Mouse (Mus musculus) forebrain, embryonic 10.5 days (tissue): ENCODE measurements around the gene Gm10031. TPM values are rescaled to one million over a fixed set of nuclear protein-coding genes. Genes with fewer than 3 reads are reported as not detected.
A peak's percentile ranks its signal among the peaks of the same experiment; 100 is the strongest.

Experiments used
- DNase-seq: peaks from one replicate; pipeline ENCODE4 v3.0.0-alpha.2; 2017; ENCODE audit warnings: low spot score; ENCODE audit errors: extremely low spot score
- H3K27ac ChIP-seq: fragments of 300-500 bp; sonication (generic); 2 replicates; pipeline ENCODE4 v1.5.1; 2016; ENCODE audit warnings: mild to moderate bottlenecking
- H3K27me3 ChIP-seq: fragments of 300-500 bp; sonication (generic); 2 replicates; pipeline ENCODE4 v1.6.1; 2016; ENCODE audit warnings: mild to moderate bottlenecking; ENCODE audit not compliant: poor library complexity, severe bottlenecking
- H3K36me3 ChIP-seq: fragments of 300-500 bp; sonication (generic); replicated peaks from 2 replicates; pipeline ENCODE4 v1.6.1; 2016; ENCODE audit warnings: mild to moderate bottlenecking, moderate library complexity
- H3K4me1 ChIP-seq: fragments of 300-500 bp; sonication (generic); 2 replicates; pipeline ENCODE4 v1.6.1; 2016
- H3K4me3 ChIP-seq: fragments of 300-500 bp; sonication (generic); 2 replicates; pipeline ENCODE4 v1.5.1; 2016; ENCODE audit warnings: mild to moderate bottlenecking, moderate library complexity
- H3K9me3 ChIP-seq: fragments of 300-500 bp; sonication (generic); 2 replicates; pipeline ENCODE4 v1.6.1; 2016; ENCODE audit warnings: mild to moderate bottlenecking, moderate library complexity
- WGBS: fragments of 180-500 bp; shearing (Covaris S2); methylation state at CpG from one replicate; pipeline ENCODE4 v1.1.7; 2016; 5-methylcytosine and 5-hydroxymethylcytosine counted together
- polyA plus RNA-seq: library from polyadenylated mRNA; unstranded; fragments of >200 nt; fragmentation: Nextera tagmentation; extraction: Ambion mirVana; gene quantifications from 2 replicates; pipeline ENCODE4 v1.2.1, GENCODE M21; 2016

Gene Gm10031
- polyA plus RNA-seq, 1 experiment from 2014 or later = 0.56 TPM

- under 1% methylated on average over 62 of the region's 66 CpGs for WGBS
- Histone ChIP-seq H3K27me3 (no peaks in the 10 kb centered on the region; the same call in 1 of the 2 replicates), H3K4me1 (peaks cover 20% of the 10 kb centered on the region), H3K27ac (peak overlapping the region; percentile 100), H3K36me3 (peaks cover 3% of the 10 kb centered on the region; the same call in 1 of the 2 replicates), H3K4me3 (peak overlapping the region; percentile 98), H3K9me3 (no peaks in the 10 kb centered on the region)
- DNase-seq = peak; percentile 64
Measured at GRCm38 (mm10) chr1:156558950-156559640, 35.3 kb downstream of the Gm10031 start.

GRCm38 (mm10) chr1:156559641-156560020, 35.8 kb downstream of the Gm10031 start:
- H3K27me3 ChIP-seq = no peaks in the 10 kb centered on the region; the same call in 1 of the 2 replicates
- DNase-seq = no peak
- peak overlapping the region; percentile 98 for H3K4me3 ChIP-seq
- peaks cover 20% of the 10 kb centered on the region for H3K4me1 ChIP-seq
- 27% methylated on average over 8 of the region's 8 CpGs for WGBS
- no peaks in the 10 kb centered on the region for H3K9me3 ChIP-seq
- peaks cover 3% of the 10 kb centered on the region; the same call in 1 of the 2 replicates for H3K36me3 ChIP-seq
- peak overlapping the region; percentile 100 for H3K27ac ChIP-seq

GRCm38 (mm10) chr1:156560500-156560899, 36.7 kb downstream of the Gm10031 start:
- Histone ChIP-seq H3K4me1 (peaks cover 20% of the 10 kb centered on the region), H3K9me3 (no peaks in the 10 kb centered on the region), H3K27me3 (no peaks in the 10 kb centered on the region; the same call in 1 of the 2 replicates), H3K36me3 (peaks cover 11% of the 10 kb centered on the region), H3K4me3 (peak overlapping the region; percentile 98), H3K27ac (no peak overlapping the region)
- 94% methylated on average over 9 of the region's 9 CpGs for WGBS
- DNase-seq = no peak

GRCm38 (mm10) chr1:156565328-156565727, 41.5 kb downstream of the Gm10031 start:
- no peaks in the 10 kb centered on the region for H3K27me3 ChIP-seq
- no peaks in the 10 kb centered on the region for H3K9me3 ChIP-seq
- H3K4me1 ChIP-seq = peaks cover 4% of the 10 kb centered on the region
- H3K27ac ChIP-seq = no peak overlapping the region
- no peak overlapping the region for H3K4me3 ChIP-seq
- 82% methylated on average over 2 of the region's 2 CpGs for WGBS
- peaks cover 17% of the 10 kb centered on the region for H3K36me3 ChIP-seq
- no peak for DNase-seq

GRCm38 (mm10) chr1:156566132-156566531, 42.3 kb downstream of the Gm10031 start:
- no peaks in the 10 kb centered on the region for H3K4me1 ChIP-seq
- DNase-seq = no peak
- no peak overlapping the region for H3K4me3 ChIP-seq
- H3K36me3 ChIP-seq = peaks cover 17% of the 10 kb centered on the region
- 96% methylated on average over 3 of the region's 3 CpGs for WGBS
- no peak overlapping the region for H3K27ac ChIP-seq
- H3K9me3 ChIP-seq = no peaks in the 10 kb centered on the region
- H3K27me3 ChIP-seq = no peaks in the 10 kb centered on the region

GRCm38 (mm10) chr1:156569615-156570014, 45.8 kb downstream of the Gm10031 start:
- Histone ChIP-seq H3K36me3 (peaks cover 15% of the 10 kb centered on the region), H3K4me1 (no peaks in the 10 kb centered on the region), H3K27me3 (no peaks in the 10 kb centered on the region), H3K27ac (no peak overlapping the region), H3K9me3 (no peaks in the 10 kb centered on the region), H3K4me3 (no peak overlapping the region)
- WGBS = 88% methylated on average over 4 of the region's 4 CpGs
- DNase-seq = no peak

- DNase-seq = no peak
- H3K36me3 ChIP-seq = no peaks in the 10 kb centered on the region
- H3K9me3 ChIP-seq = no peaks in the 10 kb centered on the region
- no peak overlapping the region for H3K4me3 ChIP-seq
- no peaks in the 10 kb centered on the region for H3K4me1 ChIP-seq
- no peak overlapping the region for H3K27ac ChIP-seq
- no peaks in the 10 kb centered on the region for H3K27me3 ChIP-seq
- WGBS = 89% methylated on average over 4 of the region's 4 CpGs
Measured at GRCm38 (mm10) chr1:156572952-156573351, 49.1 kb downstream of the Gm10031 start.

Other genes starting within 250 kb of the Gm10031 start
- 0.04 and 0.09 TPM in 2 replicates for gene Tdrd5, start 220.3 kb upstream of the Gm10031 start, polyA plus RNA-seq
- not detected in 2 replicates for gene Nphs2, start 213.3 kb upstream of the Gm10031 start, polyA plus RNA-seq
- gene Gm2000, start 158.0 kb upstream of the Gm10031 start, polyA plus RNA-seq = 894 and 925 TPM in 2 replicates
- gene Axdnd1, start 102.9 kb upstream of the Gm10031 start, polyA plus RNA-seq = 0.09 and 0.17 TPM in 2 replicates
- 30.9 and 34.1 TPM in 2 replicates for gene Soat1, start 49.7 kb upstream of the Gm10031 start, polyA plus RNA-seq
- 4.8 and 5.0 TPM in 2 replicates for gene Abl2, start 34.8 kb downstream of the Gm10031 start, polyA plus RNA-seq
- gene Tor3a, start 150.3 kb downstream of the Gm10031 start, polyA plus RNA-seq = 5.4 and 6.2 TPM in 2 replicates
- gene Fam20b, start 195.1 kb downstream of the Gm10031 start, polyA plus RNA-seq = 16.4 and 17.5 TPM in 2 replicates